Mouse (Mus musculus) retina, postnatal 7 days (tissue): ENCODE results near the gene Dph2.

Source experiments
- DNase-seq: peaks from one replicate; pipeline ENCODE4 v3.0.0-alpha.2; 2012; ENCODE audit warnings: low read depth, low spot score

The Dph2 gene

GRCm38 (mm10) chr4:117912131-117912561, 20.3 kb upstream of the Dph2 start:
- no peak for DNase-seq

GRCm38 (mm10) chr4:117908834-117909453, 17.1 kb upstream of the Dph2 start:
- no peak for DNase-seq

- DNase-seq, result no peak
Observed at GRCm38 (mm10) chr4:117906196-117906595, 14.4 kb upstream of the Dph2 start.

GRCm38 (mm10) chr4:117904761-117905160, 12.9 kb upstream of the Dph2 start:
- no peak for DNase-seq

GRCm38 (mm10) chr4:117904094-117904493, 12.3 kb upstream of the Dph2 start:
- DNase-seq, result no peak

GRCm38 (mm10) chr4:117898111-117898510, 6.3 kb upstream of the Dph2 start:
- DNase-seq, result no peak

GRCm38 (mm10) chr4:117896031-117896430, 4.2 kb upstream of the Dph2 start:
- DNase-seq, result no peak

- no peak for DNase-seq
Observed at GRCm38 (mm10) chr4:117895339-117895738, 3.5 kb upstream of the Dph2 start.

- DNase-seq, result no peak
Observed at GRCm38 (mm10) chr4:117894601-117895000, 2.8 kb upstream of the Dph2 start.

- no peak for DNase-seq
Observed at GRCm38 (mm10) chr4:117893376-117893775, 1.5 kb upstream of the Dph2 start.

- no peak for DNase-seq
Observed at GRCm38 (mm10) chr4:117890750-117891149, 1.1 kb downstream of the Dph2 start.

- DNase-seq, result no peak
Observed at GRCm38 (mm10) chr4:117890031-117890430, 1.8 kb downstream of the Dph2 start.

- DNase-seq, result no peak
Observed at GRCm38 (mm10) chr4:117889471-117889870, 2.4 kb downstream of the Dph2 start.

GRCm38 (mm10) chr4:117887920-117888319, 3.9 kb downstream of the Dph2 start:
- DNase-seq, result no peak

- DNase-seq, result peak; percentile 76
Observed at GRCm38 (mm10) chr4:117887133-117887532, 4.7 kb downstream of the Dph2 start, which contains the start of gene Atp6v0b. Atp6v0b (minus strand) TSS chr4:117887333.

- no peak for DNase-seq
Observed at GRCm38 (mm10) chr4:117886644-117887043, 5.2 kb downstream of the Dph2 start.

- DNase-seq, result no peak
Observed at GRCm38 (mm10) chr4:117885994-117886393, 5.8 kb downstream of the Dph2 start.

GRCm38 (mm10) chr4:117885093-117885492, 6.7 kb downstream of the Dph2 start:
- DNase-seq, result no peak

GRCm38 (mm10) chr4:117884146-117884545, 7.7 kb downstream of the Dph2 start:
- DNase-seq, result no peak

GRCm38 (mm10) chr4:117882701-117883691, 8.8 kb downstream of the Dph2 start, which contains the start of gene B4galt2:
B4galt2 (minus strand) TSS chr4:117883487.
- no peak for DNase-seq

GRCm38 (mm10) chr4:117878703-117879102, 13.1 kb downstream of the Dph2 start:
- DNase-seq, result no peak

GRCm38 (mm10) chr4:117878301-117878700, 13.5 kb downstream of the Dph2 start:
- DNase-seq, result no peak

- DNase-seq, result no peak
Observed at GRCm38 (mm10) chr4:117873615-117874014, 18.2 kb downstream of the Dph2 start.
